Mouse (Mus musculus): ENCODE measurements around the gene Tiam1. TPM values are rescaled to one million over a fixed set of nuclear protein-coding genes. Genes with fewer than 3 reads are reported as not detected.

The Tiam1 gene
- polyA plus RNA-seq, 1 experiment from 2014 or later, result 18.4 TPM

GRCm38 (mm10) chr16:89813536-89813935, 330.0 kb downstream of the Tiam1 start:
- Histone ChIP-seq H3K9me3 (no peaks in the 10 kb centered on the region), H3K27me3 (ENCODE audit: poor library complexity, severe bottlenecking) (peaks cover 58% of the 10 kb centered on the region), H3K36me3 (replicated peaks) (peaks cover 28% of the 10 kb centered on the region), H3K27ac (no peak overlapping the region), H3K4me3 (no peak overlapping the region), H3K4me1 (peaks cover 54% of the 10 kb centered on the region)
- 61% methylated on average over 9 of the region's 9 CpGs for WGBS
- no peak for DNase-seq (ENCODE audit: extremely low spot score, low spot score)

- Histone ChIP-seq H3K27ac (no peak overlapping the region), H3K4me1 (peaks cover 52% of the 10 kb centered on the region), H3K36me3 (replicated peaks) (peaks cover 31% of the 10 kb centered on the region), H3K9me3 (no peaks in the 10 kb centered on the region), H3K27me3 (ENCODE audit: poor library complexity, severe bottlenecking) (peaks cover 51% of the 10 kb centered on the region), H3K4me3 (no peak overlapping the region)
- WGBS, result 77% methylated on average over 12 of the region's 12 CpGs
- DNase-seq (ENCODE audit: extremely low spot score, low spot score), result no peak
Measured at GRCm38 (mm10) chr16:89812891-89813290, 330.7 kb downstream of the Tiam1 start.

- DNase-seq (ENCODE audit: extremely low spot score, low spot score), result no peak
- Histone ChIP-seq H3K27ac (no peak overlapping the region), H3K4me1 (peaks cover 35% of the 10 kb centered on the region), H3K36me3 (replicated peaks) (peaks cover 35% of the 10 kb centered on the region), H3K27me3 (ENCODE audit: poor library complexity, severe bottlenecking) (peaks cover 27% of the 10 kb centered on the region), H3K9me3 (no peaks in the 10 kb centered on the region), H3K4me3 (no peak overlapping the region)
- 94% methylated on average over 6 of the region's 6 CpGs for WGBS
Measured at GRCm38 (mm10) chr16:89810398-89810797, 333.2 kb downstream of the Tiam1 start.

- WGBS, result 88% methylated on average over 13 of the region's 13 CpGs
Measured at GRCm38 (mm10) chr16:89808168-89808567, 335.4 kb downstream of the Tiam1 start.

GRCm38 (mm10) chr16:89805946-89806345, 337.6 kb downstream of the Tiam1 start:
- H3K4me1 ChIP-seq, result peaks cover 13% of the 10 kb centered on the region; the same call in 1 of the 2 replicates
- H3K27me3 ChIP-seq (ENCODE audit: poor library complexity, severe bottlenecking), result no peaks in the 10 kb centered on the region
- H3K27ac ChIP-seq, result no peak overlapping the region
- WGBS, result 84% methylated on average over 8 of the region's 8 CpGs
- peaks cover 59% of the 10 kb centered on the region for H3K36me3 ChIP-seq (replicated peaks)
- DNase-seq (ENCODE audit: extremely low spot score, low spot score), result no peak
- no peaks in the 10 kb centered on the region for H3K9me3 ChIP-seq
- no peak overlapping the region for H3K4me3 ChIP-seq

More at GRCm38 (mm10) chr16:89808168-89808567, 335.4 kb downstream of the Tiam1 start:
- H3K4me3 ChIP-seq, result no peak overlapping the region
- no peak overlapping the region for H3K27ac ChIP-seq
- H3K4me1 ChIP-seq, result peaks cover 18% of the 10 kb centered on the region
- no peak for DNase-seq (ENCODE audit: extremely low spot score, low spot score)
- no peaks in the 10 kb centered on the region for H3K9me3 ChIP-seq
- 0 out of 2 replicates have a peak, but pooled peaks cover 6% of the 10 kb centered on the region for H3K27me3 ChIP-seq (ENCODE audit: poor library complexity, severe bottlenecking)
- H3K36me3 ChIP-seq (replicated peaks), result peaks cover 57% of the 10 kb centered on the region

- Histone ChIP-seq H3K4me3 (no peak overlapping the region), H3K27ac (no peak overlapping the region), H3K4me1 (peaks cover 13% of the 10 kb centered on the region; the same call in 1 of the 2 replicates), H3K36me3 (replicated peaks) (peaks cover 57% of the 10 kb centered on the region), H3K27me3 (ENCODE audit: poor library complexity, severe bottlenecking) (no peaks in the 10 kb centered on the region), H3K9me3 (no peaks in the 10 kb centered on the region)
- WGBS, result 92% methylated on average over 12 of the region's 12 CpGs
- no peak for DNase-seq (ENCODE audit: extremely low spot score, low spot score)
Measured at GRCm38 (mm10) chr16:89805210-89805609, 338.4 kb downstream of the Tiam1 start.

GRCm38 (mm10) chr16:89801493-89801892, 342.1 kb downstream of the Tiam1 start:
- no peak for DNase-seq (ENCODE audit: extremely low spot score, low spot score)
- no peak overlapping the region for H3K4me3 ChIP-seq
- no peaks in the 10 kb centered on the region for H3K9me3 ChIP-seq
- 87% methylated on average over 5 of the region's 5 CpGs for WGBS
- no peaks in the 10 kb centered on the region for H3K27me3 ChIP-seq (ENCODE audit: poor library complexity, severe bottlenecking)
- H3K27ac ChIP-seq, result no peak overlapping the region
- H3K4me1 ChIP-seq, result peaks cover 3% of the 10 kb centered on the region; the same call in 1 of the 2 replicates
- H3K36me3 ChIP-seq (replicated peaks), result peaks cover 60% of the 10 kb centered on the region

GRCm38 (mm10) chr16:89799772-89800171, 343.8 kb downstream of the Tiam1 start:
- no peaks in the 10 kb centered on the region for H3K9me3 ChIP-seq
- WGBS, result 86% methylated on average over 12 of the region's 12 CpGs
- H3K36me3 ChIP-seq (replicated peaks), result peaks cover 64% of the 10 kb centered on the region
- H3K4me1 ChIP-seq, result no peaks in the 10 kb centered on the region
- H3K27me3 ChIP-seq (ENCODE audit: poor library complexity, severe bottlenecking), result no peaks in the 10 kb centered on the region
- no peak for DNase-seq (ENCODE audit: extremely low spot score, low spot score)
- H3K27ac ChIP-seq, result no peak overlapping the region
- H3K4me3 ChIP-seq, result no peak overlapping the region

- Histone ChIP-seq H3K36me3 (replicated peaks) (peaks cover 67% of the 10 kb centered on the region), H3K9me3 (no peaks in the 10 kb centered on the region)
Measured at GRCm38 (mm10) chr16:89796566-89796965, 347.0 kb downstream of the Tiam1 start.

GRCm38 (mm10) chr16:89789792-89790434, 353.7 kb downstream of the Tiam1 start:
- Histone ChIP-seq H3K36me3 (replicated peaks) (peaks cover 67% of the 10 kb centered on the region), H3K27me3 (ENCODE audit: poor library complexity, severe bottlenecking) (no peaks in the 10 kb centered on the region), H3K4me1 (peaks cover 8% of the 10 kb centered on the region), H3K9me3 (no peaks in the 10 kb centered on the region), H3K4me3 (no peak overlapping the region), H3K27ac (no peak overlapping the region)
- WGBS, result 91% methylated on average over 9 of the region's 9 CpGs
- DNase-seq (ENCODE audit: extremely low spot score, low spot score), result no peak

More at GRCm38 (mm10) chr16:89796566-89796965, 347.0 kb downstream of the Tiam1 start:
- H3K4me3 ChIP-seq, result no peak overlapping the region
- H3K27ac ChIP-seq, result no peak overlapping the region
- no peaks in the 10 kb centered on the region for H3K4me1 ChIP-seq
- no peaks in the 10 kb centered on the region for H3K27me3 ChIP-seq (ENCODE audit: poor library complexity, severe bottlenecking)
- 88% methylated on average over 7 of the region's 7 CpGs for WGBS
- DNase-seq (ENCODE audit: extremely low spot score, low spot score), result no peak

- no peaks in the 10 kb centered on the region for H3K27me3 ChIP-seq (ENCODE audit: poor library complexity, severe bottlenecking)
- WGBS, result 89% methylated on average over 5 of the region's 5 CpGs
- H3K36me3 ChIP-seq (replicated peaks), result peaks cover 29% of the 10 kb centered on the region
- no peak overlapping the region for H3K27ac ChIP-seq
- DNase-seq (ENCODE audit: extremely low spot score, low spot score), result no peak
- no peak overlapping the region for H3K4me3 ChIP-seq
- no peaks in the 10 kb centered on the region for H3K9me3 ChIP-seq
- peaks cover 8% of the 10 kb centered on the region for H3K4me1 ChIP-seq
Measured at GRCm38 (mm10) chr16:89785795-89786194, 357.8 kb downstream of the Tiam1 start.

GRCm38 (mm10) chr16:89779705-89780104, 363.9 kb downstream of the Tiam1 start:
- DNase-seq (ENCODE audit: extremely low spot score, low spot score), result no peak
- Histone ChIP-seq H3K27ac (no peak overlapping the region), H3K36me3 (replicated peaks) (no peaks in the 10 kb centered on the region), H3K4me1 (no peaks in the 10 kb centered on the region), H3K9me3 (no peaks in the 10 kb centered on the region), H3K27me3 (ENCODE audit: poor library complexity, severe bottlenecking) (peaks cover 6% of the 10 kb centered on the region), H3K4me3 (no peak overlapping the region)
- 88% methylated on average over 3 of the region's 3 CpGs for WGBS

GRCm38 (mm10) chr16:89777450-89777849, 366.1 kb downstream of the Tiam1 start:
- Histone ChIP-seq H3K4me3 (no peak overlapping the region), H3K9me3 (no peaks in the 10 kb centered on the region), H3K4me1 (peaks cover 9% of the 10 kb centered on the region; the same call in 1 of the 2 replicates), H3K36me3 (replicated peaks) (no peaks in the 10 kb centered on the region), H3K27ac (no peak overlapping the region), H3K27me3 (ENCODE audit: poor library complexity, severe bottlenecking) (peaks cover 12% of the 10 kb centered on the region)
- no peak for DNase-seq (ENCODE audit: extremely low spot score, low spot score)
- WGBS, result 84% methylated on average over 2 of the region's 2 CpGs

Measured in forebrain, embryonic 10.5 days (tissue).